9 mouse cellular contexts compared by ENCODE assay signal in genomic region chr3:30014962-30015660, GRCm38 (mm10).
A peak's percentile ranks its signal among the peaks of the same experiment; 100 is the strongest.
DNase-seq lines count a peak whose midpoint lies in the region; ATAC-seq and TF ChIP-seq lines count a peak whose summit lies in the region.
"Had no signal": no experiment of that assay in that cellular context is flagged by ENCODE, and none has a peak within 500 bp of the region (broad histone marks: within the 10 kb centered on the region; RNA-seq: fewer than 3 reads in every experiment).

No protein-coding gene starts in this region.

- H3K9me3 ChIP-seq in forebrain, embryonic 16.5 days (ENCODE audit: control insufficient read depth, low read length) = no peaks in the 10 kb centered on the region
- H3K9me3 ChIP-seq in lung, embryonic 16.5 days (ENCODE audit: control insufficient read depth, low read length) = no peaks in the 10 kb centered on the region

- no peak overlapping the region for H3K27ac ChIP-seq in forebrain, embryonic 16.5 days (ENCODE audit: low read length)
- no peak overlapping the region for H3K27ac ChIP-seq in layer of hippocampus, adult 2 months
- 0 out of 2 replicates have a peak overlapping the region, but pooled peaks have one; percentile 79 for H3K27ac ChIP-seq in lung, embryonic 16.5 days (ENCODE audit: low read length)

- 11% methylated on average over 10 of the region's 10 CpGs for WGBS in forebrain, embryonic 16.5 days
- WGBS in lung, embryonic 16.5 days = 11% methylated on average over 10 of the region's 10 CpGs

- peaks cover 13% of the 10 kb centered on the region for H3K4me1 ChIP-seq in forebrain, embryonic 16.5 days (replicated peaks; ENCODE audit: control insufficient read depth, insufficient read depth, low read length)
- H3K4me1 ChIP-seq in lung, embryonic 16.5 days (replicated peaks; ENCODE audit: control insufficient read depth, insufficient read depth, low read length) = peaks cover 17% of the 10 kb centered on the region

- H3K9ac ChIP-seq in forebrain, embryonic 16.5 days (replicated peaks; ENCODE audit: low read depth, low read length) = no peak overlapping the region
- no peak overlapping the region; the same call in 1 of the 2 replicates for H3K9ac ChIP-seq in lung, embryonic 16.5 days (ENCODE audit: low read length)

- peak; percentile 68 for DNase-seq in ES-CJ7 (ENCODE audit: low read depth, low spot score)
- DNase-seq in brain, embryonic 14.5 days (ENCODE audit: low read depth) = peak; percentile 85
- DNase-seq in heart, postnatal 36 days = peak; percentile 78 to 79
- DNase-seq in layer of hippocampus, adult 2 months (ENCODE audit: low spot score in 2 of 2) = peak; percentile 33 to 64
- DNase-seq in right cerebral cortex, adult 2 months (ENCODE audit: low spot score in 2 of 2) = peak; percentile 70 to 71
- no peak for DNase-seq in spleen, adult 18-20 months

- intact Hi-C loops in heart, postnatal 36 days (cut with DNase I) = loop anchor here (1.0 to 10.0 kb wide), 5 partner anchors 90 to 500 kb away; no protein-coding TSS in a partner anchor

- H3K4me2 ChIP-seq in forebrain, embryonic 16.5 days (ENCODE audit: low read length) = no peak overlapping the region
- no peak overlapping the region for H3K4me2 ChIP-seq in lung, embryonic 16.5 days (ENCODE audit: low read depth, low read length)

- ATAC-seq in forebrain, embryonic 16.5 days = peak; percentile 86
- ATAC-seq in lung, embryonic 16.5 days (ENCODE audit: low read depth) = peak; percentile 53

- H3K36me3 ChIP-seq in forebrain, embryonic 16.5 days (ENCODE audit: control insufficient read depth, insufficient read depth) = no peaks in the 10 kb centered on the region
- no peaks in the 10 kb centered on the region for H3K36me3 ChIP-seq in lung, embryonic 16.5 days (ENCODE audit: control insufficient read depth, insufficient read depth, low read length)

- TF ChIP-seq CTCF in brain, embryonic 14.5 days (IDR thresholded peaks at IDR 0.05; ENCODE audit: borderline replicate concordance, extremely low read depth, insufficient read depth, insufficient read length) = peak; percentile 84
- peak; percentile 88 for TF ChIP-seq CTCF in layer of hippocampus, adult 2 months (conservative IDR thresholded peaks at IDR 0.05)

- H3K4me3 ChIP-seq in forebrain, embryonic 16.5 days (replicated peaks; ENCODE audit: low read length) = no peak overlapping the region
- no peak overlapping the region for H3K4me3 ChIP-seq in layer of hippocampus, adult 2 months
- no peak overlapping the region for H3K4me3 ChIP-seq in lung, embryonic 16.5 days (ENCODE audit: low read length)
- H3K4me3 ChIP-seq: erythroblast, embryonic 14.5 days had no signal

- no peak for TF ChIP-seq POLR2A in brain, embryonic 14.5 days (IDR thresholded peaks at IDR 0.05; ENCODE audit: borderline replicate concordance, extremely low read depth, insufficient read depth, insufficient read length, poor library complexity, severe bottlenecking)

- peaks cover 15% of the 10 kb centered on the region for H3K27me3 ChIP-seq in forebrain, embryonic 16.5 days (replicated peaks; ENCODE audit: control insufficient read depth, insufficient read depth, low read length)
- H3K27me3 ChIP-seq in lung, embryonic 16.5 days (ENCODE audit: control insufficient read depth, insufficient read depth, low read depth, low read length) = no peaks in the 10 kb centered on the region

Comparison
In these comparisons a context has a peak if more than half of its experiments do, and no peak if none do; other contexts are left out.
1. DNase-seq: peak in ES-CJ7 (single experiment), brain, embryonic 14.5 days (single experiment), heart, postnatal 36 days (2 of 2), layer of hippocampus, adult 2 months (2 of 2) and right cerebral cortex, adult 2 months (2 of 2); none in spleen, adult 18-20 months (0 of 2).